Mouse (Mus musculus) embryonic fibroblast, embryonic 13.5 days (primary cell): ENCODE data around the gene Napsa.

ENCODE experiments used
- CTCF ChIP-seq: IDR thresholded peaks from 2 replicates; pipeline ENCODE4 v1.5.1; 2011; ENCODE audit warnings: mild to moderate bottlenecking, control low read depth, low read length, moderate library complexity, borderline replicate concordance; ENCODE audit not compliant: insufficient read depth
- POLR2A ChIP-seq: IDR thresholded peaks from 2 replicates; pipeline ENCODE4 v1.6.1; 2011; ENCODE audit warnings: low read depth, mild to moderate bottlenecking, control low read depth, low read length, moderate library complexity

DNA sequence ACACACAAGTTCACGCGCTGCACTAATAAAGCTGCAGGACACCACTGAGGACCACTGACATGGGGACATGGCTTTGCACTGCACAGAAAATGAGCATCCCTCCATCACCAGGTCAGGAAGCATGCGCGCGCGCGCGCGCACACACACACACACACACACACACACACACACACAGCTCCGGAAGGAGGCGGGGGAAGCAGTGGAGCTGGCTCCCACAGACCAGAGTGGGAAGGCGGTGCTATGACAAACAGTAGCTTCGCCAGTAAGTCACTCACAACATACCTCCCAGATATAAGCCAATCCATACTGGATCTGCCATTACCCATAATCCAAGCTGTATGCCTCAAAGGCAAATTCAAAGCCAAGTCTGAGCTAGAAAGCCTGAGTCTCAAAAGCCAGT lies 25.1 kb upstream of the Napsa start:
- TF ChIP-seq POLR2A: no peak
- no peak for TF ChIP-seq CTCF
